Mouse (Mus musculus) right cerebral cortex, postnatal 4 days (tissue): ENCODE data around the gene Clnk.

Experiments used
- DNase-seq: peaks from one replicate; pipeline ENCODE4 v3.0.0-alpha.2; 2022

Gene Clnk

GRCm38 (mm10) chr5:38707364-38708075 is 169.1 kb downstream of the Clnk start:
- no peak for DNase-seq

GRCm38 (mm10) chr5:38702941-38703340 is 173.7 kb downstream of the Clnk start:
- DNase-seq, result no peak

GRCm38 (mm10) chr5:38702091-38702490 is 174.5 kb downstream of the Clnk start:
- DNase-seq, result no peak

GRCm38 (mm10) chr5:38698466-38698865 is 178.1 kb downstream of the Clnk start:
- DNase-seq, result no peak

- no peak for DNase-seq
Measured at GRCm38 (mm10) chr5:38698046-38698445, 178.6 kb downstream of the Clnk start.

GRCm38 (mm10) chr5:38696616-38697375 is 179.8 kb downstream of the Clnk start:
- DNase-seq, result no peak

- no peak for DNase-seq
Measured at GRCm38 (mm10) chr5:38692859-38693258, 183.8 kb downstream of the Clnk start.

- DNase-seq, result no peak
Measured at GRCm38 (mm10) chr5:38689186-38689585, 187.4 kb downstream of the Clnk start.

- DNase-seq, result no peak
Measured at GRCm38 (mm10) chr5:38687694-38688093, 188.9 kb downstream of the Clnk start.

GRCm38 (mm10) chr5:38684164-38684911 is 192.3 kb downstream of the Clnk start, which contains the start of gene Zfp518b:
Gene Zfp518b (minus strand): TSS chr5:38684826.
- DNase-seq, result peak; percentile 81

GRCm38 (mm10) chr5:38658836-38659235 is 217.8 kb downstream of the Clnk start:
- no peak for DNase-seq
